Mouse (Mus musculus): ENCODE measurements at regions not wholly inside any gene's neighbourhood (a gene's known extent, or its start where the extent isn't known, plus 50 kb on each side); places are given as distances from the start of the nearest gene placed in this dataset.

DNA sequence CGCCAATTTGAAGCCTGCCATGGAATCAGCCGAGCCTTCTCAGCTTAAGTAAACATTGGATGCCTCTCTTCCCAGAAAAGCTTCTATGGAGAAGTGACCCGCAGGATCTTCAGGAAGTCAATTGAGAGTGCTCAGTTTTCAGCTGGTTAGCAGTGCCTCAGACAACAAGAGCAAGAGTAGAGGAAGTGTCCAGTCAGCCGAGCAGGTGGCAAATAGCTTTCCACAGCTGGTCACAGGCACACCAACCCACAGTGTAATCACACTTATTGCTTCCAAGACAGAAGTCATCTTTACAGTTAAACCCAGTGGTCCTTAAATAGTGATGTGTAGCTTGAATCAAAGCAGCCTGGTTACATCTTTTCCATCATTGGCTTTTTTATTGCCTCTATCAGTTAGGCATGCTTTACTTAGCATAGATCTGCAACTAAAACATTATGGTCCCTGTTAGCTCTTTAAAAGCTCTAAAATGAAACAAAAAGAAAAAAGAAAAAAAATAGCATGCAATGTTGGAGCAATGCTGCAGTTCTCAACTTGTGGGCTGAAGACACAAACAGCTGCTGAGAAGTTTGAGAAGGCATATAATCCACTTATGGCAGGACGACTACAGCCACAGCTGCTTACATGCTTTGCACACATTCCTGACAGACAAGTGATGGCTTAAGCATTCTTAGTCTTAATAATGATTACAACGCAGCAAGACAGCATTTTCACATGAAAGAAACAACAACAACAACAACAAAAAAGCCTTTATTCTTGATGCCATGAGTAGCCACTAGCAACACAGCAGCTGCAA lies 444.5 kb downstream of the Tmem135 start:
- no peak for DNase-seq (ENCODE audit: low spot score in 2 of 2)

DNA sequence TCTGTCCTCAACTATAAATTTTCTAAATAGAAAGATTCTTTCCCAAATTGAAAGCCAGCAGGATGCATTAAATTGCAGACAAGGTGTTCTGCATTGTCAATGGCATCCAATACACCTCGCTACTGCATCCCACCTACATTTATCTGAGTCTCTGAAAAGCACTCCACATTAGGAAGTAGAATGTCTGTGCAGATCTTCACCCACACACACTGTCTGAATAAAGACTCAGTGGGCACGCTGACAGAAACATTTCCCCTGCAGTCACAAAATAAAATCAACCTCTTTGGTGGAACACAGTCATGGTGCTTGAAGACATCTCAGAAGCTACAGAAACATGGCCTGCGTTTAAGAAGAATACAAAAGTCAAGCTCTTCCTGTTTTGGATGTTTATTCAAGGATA lies 449.0 kb downstream of the Tmem135 start:
- no peak for DNase-seq (ENCODE audit: low spot score in 2 of 2)

DNA sequence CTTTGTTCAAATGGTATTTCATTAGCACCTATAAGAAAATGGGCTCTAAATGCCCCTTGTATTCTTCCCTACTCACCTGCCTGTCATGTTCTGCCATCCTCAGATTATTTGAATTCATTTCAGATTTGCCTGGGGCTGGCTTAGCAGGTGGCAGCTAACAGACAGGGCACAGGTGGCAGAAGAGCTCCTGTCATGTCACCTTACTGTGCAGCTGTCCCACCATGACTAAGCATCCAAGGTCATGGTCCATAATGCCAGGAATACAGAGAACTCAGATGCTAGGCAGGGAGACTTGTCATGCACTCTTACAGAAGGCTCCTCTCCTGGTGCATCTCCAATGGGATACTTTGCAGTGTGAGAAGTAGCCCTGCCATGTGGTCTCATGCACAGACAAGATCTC lies 458.7 kb downstream of the Tmem135 start:
- no peak for DNase-seq (ENCODE audit: low spot score in 2 of 2)

DNA sequence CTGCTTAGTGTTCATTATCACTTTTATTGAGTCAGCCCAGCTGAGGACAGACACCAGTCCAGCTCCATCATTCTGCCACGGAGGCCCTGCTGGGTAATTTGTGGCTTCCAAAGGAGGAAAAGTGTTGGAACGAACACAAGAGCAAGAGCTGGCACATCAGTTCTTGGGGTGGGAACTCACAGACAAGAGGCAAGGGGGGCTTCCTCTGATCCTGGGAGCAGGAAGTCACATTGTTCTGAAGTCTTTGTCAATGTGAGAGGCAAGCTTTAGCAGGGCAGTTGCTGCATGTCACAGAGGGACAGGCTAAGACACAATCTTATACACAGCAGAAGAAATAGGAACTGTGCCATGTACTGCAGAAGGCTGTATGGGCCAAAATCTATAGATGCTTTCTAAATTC lies 459.1 kb downstream of the Tmem135 start:
- DNase-seq (ENCODE audit: low spot score in 2 of 2), result no peak

- DNase-seq (ENCODE audit: low spot score in 2 of 2), result no peak
Measured at GRCm38 (mm10) chr7:88941246-88941910, 462.6 kb downstream of the Tmem135 start.

DNA sequence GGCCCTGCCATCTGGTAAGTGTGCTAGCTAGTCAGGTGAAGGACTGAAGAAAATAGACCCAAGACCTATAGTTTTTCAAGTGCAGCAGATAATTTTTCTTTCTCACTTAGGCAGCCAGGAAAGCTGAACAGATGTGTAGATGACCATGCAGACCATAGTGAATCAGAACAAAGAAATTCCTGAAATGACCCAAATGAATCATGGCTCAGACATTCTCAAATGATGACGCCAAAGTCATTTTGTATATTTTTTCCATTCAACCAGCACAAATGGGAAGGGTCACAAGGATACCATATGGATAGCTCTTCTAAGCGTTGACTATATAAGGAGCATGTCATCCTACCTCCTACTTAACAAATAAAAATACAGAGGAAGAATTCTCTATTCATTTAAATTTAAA lies 463.8 kb downstream of the Tmem135 start:
- DNase-seq (ENCODE audit: low spot score in 2 of 2), result no peak

DNA sequence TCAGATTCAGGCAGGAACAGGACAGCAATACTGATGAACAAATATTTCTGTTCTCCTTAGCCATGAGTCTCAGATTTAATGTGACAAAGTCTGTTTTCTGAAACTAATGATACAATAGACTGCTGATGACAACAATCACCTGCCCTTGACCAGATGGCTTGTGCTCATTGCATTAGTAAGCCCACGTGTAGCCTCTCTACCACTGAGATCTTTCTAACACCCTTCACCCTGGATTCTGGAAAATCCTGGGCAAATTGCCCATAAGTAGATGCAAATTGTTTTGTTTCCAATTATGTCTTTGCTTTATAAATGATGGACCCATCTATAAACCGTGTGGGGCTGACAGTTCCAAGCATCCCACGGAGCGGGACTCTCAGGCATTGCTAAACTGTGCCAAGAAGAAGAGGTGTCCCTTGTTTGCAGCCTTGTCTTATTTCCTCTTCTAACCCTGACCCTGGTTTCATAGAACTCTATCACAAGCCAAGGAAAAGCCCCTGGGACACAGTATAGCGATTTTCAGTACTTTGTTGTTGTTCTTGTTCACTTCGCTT lies 475.7 kb downstream of the Tmem135 start:
- DNase-seq (ENCODE audit: low spot score in 2 of 2), result no peak
